Mouse (Mus musculus) CH12.LX (cell line): ENCODE measurements around the gene Rpia. TPM values are rescaled to one million over a fixed set of nuclear protein-coding genes. Genes with fewer than 3 reads are reported as not detected.

Source experiments
- DNase-seq: peaks from one replicate; pipeline ENCODE4 v3.0.0-alpha.2; 2013; ENCODE audit errors: extremely low read depth
- H3K27ac ChIP-seq: 2 replicates; pipeline ENCODE4 v1.5.1; 2012; ENCODE audit warnings: low read depth, mild to moderate bottlenecking, control low read depth, moderate library complexity; ENCODE audit not compliant: insufficient read depth
- H3K27me3 ChIP-seq: replicated peaks from 2 replicates; pipeline ENCODE3; 2012; ENCODE audit warnings: inconsistent platforms
- H3K36me3 ChIP-seq, 2 experiments: replicated peaks in 1 of 2; 2 replicates each; pipeline versions ENCODE3 to v1.6.1; 2012; ENCODE audit warnings: inconsistent platforms in 1 of 2, low read length in 1 of 2, mild to moderate bottlenecking in 1 of 2, mixed read lengths in 1 of 2, moderate library complexity in 1 of 2; ENCODE audit not compliant: control insufficient read depth in 1 of 2, insufficient read depth in 1 of 2
- H3K4me1 ChIP-seq, 2 experiments: 2 replicates each; pipeline ENCODE4 v1.6.1; 2012; ENCODE audit warnings: inconsistent platforms in 1 of 2, moderate library complexity in 1 of 2; ENCODE audit not compliant: insufficient read depth in 2 of 2, control insufficient read depth in 1 of 2
- H3K4me2 ChIP-seq: 2 replicates; pipeline ENCODE4 v1.6.1; 2012; ENCODE audit warnings: low read depth, mild to moderate bottlenecking, control low read depth; ENCODE audit not compliant: poor library complexity, insufficient read depth, severe bottlenecking
- H3K4me3 ChIP-seq, 3 experiments: fragments of 150-350 bp in 1 of 3; sonication (generic) in 1 of 3; replicated peaks in 1 of 3; 2 replicates each; pipeline versions ENCODE3 to v1.5.1; 2011 to 2012; ENCODE audit warnings: low read depth in 2 of 3, low read length in 2 of 3, mild to moderate bottlenecking in 2 of 3, moderate library complexity in 2 of 3, control low read depth in 1 of 3, improper control_type of control experiment in 1 of 3, inconsistent platforms in 1 of 3, mixed read lengths in 1 of 3; ENCODE audit not compliant: poor library complexity in 1 of 3
- H3K79me2 ChIP-seq: replicated peaks from 2 replicates; pipeline ENCODE4 v1.6.1; 2012; ENCODE audit warnings: mild to moderate bottlenecking, moderate library complexity; ENCODE audit not compliant: control insufficient read depth, poor library complexity, insufficient read depth, severe bottlenecking; ENCODE audit errors: extremely low read depth
- H3K9ac ChIP-seq: 2 replicates; pipeline ENCODE4 v1.6.1; 2012; ENCODE audit warnings: low read depth, mild to moderate bottlenecking, control low read depth, moderate library complexity; ENCODE audit not compliant: insufficient read depth
- H3K9me3 ChIP-seq: replicated peaks from 2 replicates; pipeline ENCODE3; 2012; ENCODE audit warnings: low read length, inconsistent platforms, mixed read lengths
- BHLHE40 ChIP-seq: IDR thresholded peaks from 2 replicates; pipeline ENCODE4 v1.6.1; 2011; ENCODE audit warnings: mild to moderate bottlenecking, low read depth, low read length, improper control_type of control experiment
- CHD1 ChIP-seq: IDR thresholded peaks from 2 replicates; pipeline ENCODE4 v1.6.1; 2012; ENCODE audit warnings: low read depth, low read length, improper control_type of control experiment, inconsistent platforms
- CHD2 ChIP-seq: IDR thresholded peaks from 2 replicates; pipeline ENCODE4 v1.6.1; 2011; ENCODE audit warnings: low read length, improper control_type of control experiment
- ELF1 ChIP-seq: IDR thresholded peaks from 2 replicates; pipeline ENCODE4 v1.6.1; 2014; ENCODE audit warnings: low read depth, mild to moderate bottlenecking, inconsistent platforms, low read length, improper control_type of control experiment
- EP300 ChIP-seq: IDR thresholded peaks from 2 replicates; pipeline ENCODE4 v1.6.1; 2011; ENCODE audit warnings: low read length, improper control_type of control experiment
- ETS1 ChIP-seq: conservative IDR thresholded peaks from 2 replicates; pipeline ENCODE4 v1.6.1; 2012; ENCODE audit warnings: low read depth, mild to moderate bottlenecking, inconsistent platforms, low read length, improper control_type of control experiment, moderate library complexity
- GABPA ChIP-seq: IDR thresholded peaks from 2 replicates; pipeline ENCODE4 v1.6.1; 2012; ENCODE audit warnings: low read depth, low read length, improper control_type of control experiment, inconsistent platforms; ENCODE audit not compliant: insufficient replicate concordance
- HCFC1 ChIP-seq: IDR thresholded peaks from 2 replicates; pipeline ENCODE4 v1.6.1; 2012; ENCODE audit warnings: low read depth, mild to moderate bottlenecking, inconsistent platforms, low read length, improper control_type of control experiment
- IRF4 ChIP-seq: IDR thresholded peaks from 2 replicates; pipeline ENCODE4 v1.6.1; 2014; ENCODE audit warnings: low read depth, mild to moderate bottlenecking, inconsistent platforms, low read length, improper control_type of control experiment
- JUND ChIP-seq: conservative IDR thresholded peaks from 2 replicates; pipeline ENCODE4 v1.6.1; 2011; ENCODE audit warnings: low read depth, low read length, improper control_type of control experiment
- MAX ChIP-seq: IDR thresholded peaks from 2 replicates; pipeline ENCODE4 v1.6.1; 2011; ENCODE audit warnings: low read length, improper control_type of control experiment
- MAZ ChIP-seq: IDR thresholded peaks from 2 replicates; pipeline ENCODE4 v1.6.1; 2012; ENCODE audit warnings: low read depth, mild to moderate bottlenecking, inconsistent platforms, low read length, improper control_type of control experiment, moderate library complexity
- MEF2A ChIP-seq: IDR thresholded peaks from 2 replicates; pipeline ENCODE4 v1.6.1; 2014; ENCODE audit warnings: low read depth, mild to moderate bottlenecking, inconsistent platforms, low read length, improper control_type of control experiment, borderline replicate concordance
- NELFE ChIP-seq: IDR thresholded peaks from 2 replicates; pipeline ENCODE4 v1.6.1; 2011; ENCODE audit warnings: low read depth, low read length, improper control_type of control experiment
- NRF1 ChIP-seq: IDR thresholded peaks from 2 replicates; pipeline ENCODE4 v1.6.1; 2014; ENCODE audit warnings: low read depth, mild to moderate bottlenecking, inconsistent platforms, low read length, improper control_type of control experiment, moderate library complexity
- POLR2A ChIP-seq: IDR thresholded peaks from 2 replicates; pipeline ENCODE4 v1.6.1; 2011; ENCODE audit warnings: low read depth, mild to moderate bottlenecking, improper control_type of control experiment, low read length
- RCOR1 ChIP-seq: conservative IDR thresholded peaks from 2 replicates; pipeline ENCODE4 v1.6.1; 2012; ENCODE audit warnings: low read depth, mild to moderate bottlenecking, inconsistent platforms, low read length, improper control_type of control experiment
- SIN3A ChIP-seq: IDR thresholded peaks from 2 replicates; pipeline ENCODE4 v1.6.1; 2012; ENCODE audit warnings: low read length, improper control_type of control experiment, inconsistent platforms
- TBP ChIP-seq: conservative IDR thresholded peaks from 2 replicates; pipeline ENCODE4 v1.6.1; 2011; ENCODE audit warnings: low read depth, low read length, improper control_type of control experiment
- TCF12 ChIP-seq: IDR thresholded peaks from 2 replicates; pipeline ENCODE4 v1.6.1; 2014; ENCODE audit warnings: low read depth, mild to moderate bottlenecking, inconsistent platforms, low read length, improper control_type of control experiment
- UBTF ChIP-seq: IDR thresholded peaks from 2 replicates; pipeline ENCODE4 v1.6.1; 2012; ENCODE audit warnings: low read depth, mild to moderate bottlenecking, inconsistent platforms, low read length, improper control_type of control experiment, moderate library complexity
- USF1 ChIP-seq: IDR thresholded peaks from 2 replicates; pipeline ENCODE4 v1.6.1; 2014; ENCODE audit warnings: low read depth, mild to moderate bottlenecking, inconsistent platforms, low read length, improper control_type of control experiment
- USF2 ChIP-seq: conservative IDR thresholded peaks from 2 replicates; pipeline ENCODE4 v1.6.1; 2011; ENCODE audit warnings: low read depth, low read length, improper control_type of control experiment
- ZC3H11A ChIP-seq: IDR thresholded peaks from 2 replicates; pipeline ENCODE4 v1.6.1; 2012; ENCODE audit warnings: low read depth, mild to moderate bottlenecking, inconsistent platforms, low read length, improper control_type of control experiment
- ZNF384 ChIP-seq: IDR thresholded peaks from 2 replicates; pipeline ENCODE4 v1.6.1; 2012; ENCODE audit warnings: low read depth, low read length, improper control_type of control experiment, inconsistent platforms
- dilution Hi-C: fragments of 300-500 bp; cut with MboI; formaldehyde crosslinking; loops from 2 replicates; pipeline ENCODE4 v1.14.3; 2020; ENCODE audit warnings: low sequenced_read_pairs; ENCODE audit not compliant: extremely low pct_unique_long_range_greater_than_20kb, extremely low pct_ligation_motif_present
- in situ Hi-C: fragments of 300-500 bp; cut with MboI; formaldehyde crosslinking; loops from 3 replicates; pipeline ENCODE4 v1.14.3; 2019; ENCODE audit warnings: low sequenced_read_pairs, low pct_ligation_motif_present, low pct_unique_long_range_greater_than_20kb, mixed read lengths
- polyA plus RNA-seq: library from polyadenylated mRNA; unstranded; fragments of >175 nt; gene quantifications from 2 replicates; pipeline ENCODE4 v1.2.1, GENCODE M21; 2012; ENCODE audit warnings: low read depth; ENCODE audit not compliant: insufficient read length
- total RNA-seq, 2 experiments: library from RNA; depleted of rRNA; stranded (reverse); fragments of 300-350 nt in 1 of 2; fragments of >200 nt in 1 of 2; gene quantifications; 2 replicates each; pipeline ENCODE4 v1.2.3; 2012 to 2014

The Rpia gene
- total and polyA plus RNA-seq, 3 experiments, result 55.7 to 65.1 (median 57.8) TPM

- Histone ChIP-seq H3K4me2 (peak overlapping the region; percentile 39; the same call in 1 of the 2 replicates), H3K9me3 (no peaks in the 10 kb centered on the region), H3K27me3 (no peaks in the 10 kb centered on the region), H3K79me2 (peaks cover 8% of the 10 kb centered on the region), H3K36me3 (no peaks in the 10 kb centered on the region), H3K4me3 (peak overlapping the region in 1 of 3 experiments; percentile 1), H3K4me1 (peaks cover 4 to 38% of the 10 kb centered on the region in 2 experiments), H3K27ac (peak overlapping the region; percentile 36), H3K9ac (peak overlapping the region; percentile 8)
- dilution Hi-C loops (no loop called here), in situ Hi-C loops (loop anchor here (5.0 kb wide), 1 partner anchor 37 kb away; no protein-coding TSS in a partner anchor)
- TF ChIP-seq ZNF384 (no peak), TCF12 (no peak), UBTF (no peak), USF2 (no peak), BHLHE40 (peak; percentile 39; the same call in 1 of the 2 replicates), RCOR1 (no peak), CHD2 (no peak), HCFC1 (no peak), MAX (no peak), MAZ (no peak), GABPA (no peak), IRF4 (no peak), NELFE (no peak), JUND (peak; percentile 33; the same call in 1 of the 2 replicates)
- no peak for DNase-seq
Measured at GRCm38 (mm10) chr6:70840281-70840680, 48.2 kb upstream of the Rpia start.

GRCm38 (mm10) chr6:70838532-70838931 lies 46.5 kb upstream of the Rpia start:
- dilution Hi-C loops, result no loop called here

More at GRCm38 (mm10) chr6:70838532-70838931, 46.5 kb upstream of the Rpia start:
- Histone ChIP-seq H3K27ac (no peak overlapping the region), H3K4me2 (no peak overlapping the region), H3K4me1 (peaks cover 4 to 37% of the 10 kb centered on the region in 2 experiments), H3K9ac (no peak overlapping the region), H3K9me3 (no peaks in the 10 kb centered on the region), H3K4me3 (no peak overlapping the region), H3K27me3 (no peaks in the 10 kb centered on the region), H3K79me2 (no peaks in the 10 kb centered on the region), H3K36me3 (no peaks in the 10 kb centered on the region)
- in situ Hi-C loops, result no loop called here
- no peak for DNase-seq
- TF ChIP-seq JUND, result no peak
- no peak for TF ChIP-seq ZNF384
- no peak for TF ChIP-seq MEF2A
- TF ChIP-seq RCOR1, result no peak
- TF ChIP-seq EP300, result no peak
- TF ChIP-seq CHD1, result no peak
- no peak for TF ChIP-seq POLR2A
- no peak for TF ChIP-seq USF1
- no peak for TF ChIP-seq MAX
- TF ChIP-seq BHLHE40, result no peak
- TF ChIP-seq SIN3A, result no peak
- no peak for TF ChIP-seq TBP
- TF ChIP-seq TCF12, result no peak
- TF ChIP-seq ETS1, result no peak
- TF ChIP-seq ELF1, result no peak
- no peak for TF ChIP-seq NRF1
- TF ChIP-seq NELFE, result no peak
- TF ChIP-seq ZC3H11A, result no peak
